Mouse (Mus musculus) monocyte, adult 5-6 weeks (primary cell): ENCODE measurements around the gene Mto1. TPM values are rescaled to one million over a fixed set of nuclear protein-coding genes. Genes with fewer than 3 reads are reported as not detected.
"Not testable (repeated sequence)": the region's sequence is repeated elsewhere in the genome, so short reads cannot be mapped to it uniquely, and the experiment has no call there.

Experiments
- ATAC-seq: fragments of 153-309, 156-312 bp; replicated peaks from 2 replicates; pipeline ENCODE4 v1.8.0; 2017; ENCODE audit warnings: mild to moderate bottlenecking; ENCODE audit not compliant: low TSS enrichment, insufficient number of reproducible peaks, severe bottlenecking, poor library complexity, low FRiP score
- total RNA-seq: library from RNA; stranded (forward); fragments of 200-1000, 200-491, 200-594 nt; gene quantifications from 3 replicates; pipeline ENCODE4 v1.2.3, GENCODE M21; 2017

The Mto1 gene
- total RNA-seq, 1 experiment from 2014 or later, result 29.0 TPM

- ATAC-seq, result no peak
Observed at GRCm38 (mm10) chr9:78500386-78500785, 52.4 kb downstream of the Mto1 start.

- no peak for ATAC-seq
Observed at GRCm38 (mm10) chr9:78501284-78501683, 53.3 kb downstream of the Mto1 start.

- no peak for ATAC-seq
Observed at GRCm38 (mm10) chr9:78503223-78504079, 55.4 kb downstream of the Mto1 start.

GRCm38 (mm10) chr9:78504133-78504532 is 56.1 kb downstream of the Mto1 start:
- no peak for ATAC-seq

- no peak for ATAC-seq
Observed at GRCm38 (mm10) chr9:78504679-78505078, 56.7 kb downstream of the Mto1 start.

- no peak for ATAC-seq
Observed at GRCm38 (mm10) chr9:78505223-78505622, 57.2 kb downstream of the Mto1 start.

GRCm38 (mm10) chr9:78506002-78506721 is 58.2 kb downstream of the Mto1 start:
- ATAC-seq, result no peak; the same call in 1 of the 2 replicates

GRCm38 (mm10) chr9:78506722-78507077 is 58.7 kb downstream of the Mto1 start:
- no peak for ATAC-seq

- no peak for ATAC-seq
Observed at GRCm38 (mm10) chr9:78508106-78508786, 60.2 kb downstream of the Mto1 start.

GRCm38 (mm10) chr9:78511705-78512104 is 63.7 kb downstream of the Mto1 start:
- no peak for ATAC-seq

- no peak for ATAC-seq
Observed at GRCm38 (mm10) chr9:78513776-78514500, 65.9 kb downstream of the Mto1 start.

- ATAC-seq, result no peak
Observed at GRCm38 (mm10) chr9:78514681-78515080, 66.7 kb downstream of the Mto1 start.

- ATAC-seq, result no peak
Observed at GRCm38 (mm10) chr9:78516125-78516524, 68.1 kb downstream of the Mto1 start.

GRCm38 (mm10) chr9:78517237-78517636 is 69.2 kb downstream of the Mto1 start:
- not testable (repeated sequence) for ATAC-seq

- ATAC-seq, result no peak
Observed at GRCm38 (mm10) chr9:78520127-78520779, 72.2 kb downstream of the Mto1 start.

- ATAC-seq, result peak; percentile 52
Observed at GRCm38 (mm10) chr9:78520780-78521601, 73.0 kb downstream of the Mto1 start.

GRCm38 (mm10) chr9:78521689-78522088 is 73.7 kb downstream of the Mto1 start:
- ATAC-seq, result peak; percentile 55; the same call in 1 of the 2 replicates
